Mouse (Mus musculus): ENCODE data around the gene Aldh3a1. TPM values are rescaled to one million over a fixed set of nuclear protein-coding genes. Genes with fewer than 3 reads are reported as not detected.
A peak's percentile ranks its signal among the peaks of the same experiment; 100 is the strongest.
"Not testable (repeated sequence)": the region's sequence is repeated elsewhere in the genome, so short reads cannot be mapped to it uniquely, and the experiment has no call there.

Gene Aldh3a1
- polyA plus RNA-seq, 1 experiment from 2014 or later: 0.09 TPM

GRCm38 (mm10) chr11:61164366-61164765, 43.0 kb upstream of the Aldh3a1 start:
- Histone ChIP-seq H3K27me3 (ENCODE audit: insufficient read depth, low read length) (no peaks in the 10 kb centered on the region), H3K27ac (ENCODE audit: low read depth) (no peak overlapping the region), H3K4me2 (ENCODE audit: low read depth, low read length) (no peak overlapping the region), H3K4me1 (ENCODE audit: insufficient read depth) (peaks cover 13% of the 10 kb centered on the region), H3K36me3 (replicated peaks; ENCODE audit: insufficient read depth, low read length) (peaks cover 74% of the 10 kb centered on the region), H3K9ac (replicated peaks) (no peak overlapping the region), H3K4me3 (ENCODE audit: low read depth, low read length) (no peak overlapping the region), H3K9me3 (ENCODE audit: low read length) (no peaks in the 10 kb centered on the region)
- no peak for DNase-seq
- WGBS (ENCODE audit: insufficient replicate concordance): 83% methylated on average over 6 of the region's 6 CpGs
- TF ChIP-seq EP300 (IDR thresholded peaks at IDR 0.05; ENCODE audit: low read depth): no peak
- TF ChIP-seq CTCF (IDR thresholded peaks at IDR 0.05; ENCODE audit: low read depth): no peak
- ATAC-seq: no peak

GRCm38 (mm10) chr11:61164881-61165280, 42.5 kb upstream of the Aldh3a1 start:
- 88% methylated on average over 10 of the region's 10 CpGs for WGBS (ENCODE audit: insufficient replicate concordance)

GRCm38 (mm10) chr11:61170184-61170583, 37.2 kb upstream of the Aldh3a1 start:
- ATAC-seq: no peak
- TF ChIP-seq EP300 (IDR thresholded peaks at IDR 0.05; ENCODE audit: low read depth) (no peak), CTCF (IDR thresholded peaks at IDR 0.05; ENCODE audit: low read depth) (no peak)
- Histone ChIP-seq H3K4me1 (ENCODE audit: insufficient read depth) (peaks cover 10% of the 10 kb centered on the region), H3K9ac (replicated peaks) (no peak overlapping the region), H3K4me2 (ENCODE audit: low read depth, low read length) (no peak overlapping the region), H3K9me3 (ENCODE audit: low read length) (no peaks in the 10 kb centered on the region), H3K27ac (ENCODE audit: low read depth) (no peak overlapping the region), H3K36me3 (replicated peaks; ENCODE audit: insufficient read depth, low read length) (peaks cover 19% of the 10 kb centered on the region), H3K4me3 (ENCODE audit: low read depth, low read length) (no peak overlapping the region), H3K27me3 (ENCODE audit: insufficient read depth, low read length) (no peaks in the 10 kb centered on the region)
- 81% methylated on average over 5 of the region's 5 CpGs for WGBS (ENCODE audit: insufficient replicate concordance)
- no peak for DNase-seq

More at GRCm38 (mm10) chr11:61164881-61165280, 42.5 kb upstream of the Aldh3a1 start:
- DNase-seq (no peak), ATAC-seq (no peak)
- peaks cover 70% of the 10 kb centered on the region for H3K36me3 ChIP-seq (replicated peaks; ENCODE audit: insufficient read depth, low read length)
- TF ChIP-seq CTCF (IDR thresholded peaks at IDR 0.05; ENCODE audit: low read depth) (no peak), EP300 (IDR thresholded peaks at IDR 0.05; ENCODE audit: low read depth) (no peak)
- no peaks in the 10 kb centered on the region for H3K9me3 ChIP-seq (ENCODE audit: low read length)
- H3K4me2 ChIP-seq (ENCODE audit: low read depth, low read length): no peak overlapping the region
- H3K4me1 ChIP-seq (ENCODE audit: insufficient read depth): peaks cover 9% of the 10 kb centered on the region
- no peak overlapping the region for H3K9ac ChIP-seq (replicated peaks)
- H3K4me3 ChIP-seq (ENCODE audit: low read depth, low read length): no peak overlapping the region
- no peaks in the 10 kb centered on the region for H3K27me3 ChIP-seq (ENCODE audit: insufficient read depth, low read length)
- no peak overlapping the region for H3K27ac ChIP-seq (ENCODE audit: low read depth)

GRCm38 (mm10) chr11:61173477-61173876, 33.9 kb upstream of the Aldh3a1 start:
- peak overlapping the region; percentile 97 for H3K4me2 ChIP-seq (ENCODE audit: low read depth, low read length)
- not testable (repeated sequence) for H3K9me3 ChIP-seq (ENCODE audit: low read length); DNase-seq; ATAC-seq; H3K27ac ChIP-seq (ENCODE audit: low read depth); H3K27me3 ChIP-seq (ENCODE audit: insufficient read depth, low read length); H3K36me3 ChIP-seq (replicated peaks; ENCODE audit: insufficient read depth, low read length)
- 42% methylated on average over 15 of the region's 15 CpGs for WGBS (ENCODE audit: insufficient replicate concordance)
- H3K4me1 ChIP-seq (ENCODE audit: insufficient read depth): peaks cover 15% of the 10 kb centered on the region
- peak overlapping the region; percentile 89 for H3K9ac ChIP-seq (replicated peaks)
- H3K4me3 ChIP-seq (ENCODE audit: low read depth, low read length): peak overlapping the region; percentile 78; the same call in 1 of the 2 replicates

- WGBS (ENCODE audit: insufficient replicate concordance): under 1% methylated on average over 27 of the region's 28 CpGs
Measured at GRCm38 (mm10) chr11:61174291-61174820, 33.0 kb upstream of the Aldh3a1 start.

GRCm38 (mm10) chr11:61174821-61175658, 32.3 kb upstream of the Aldh3a1 start, which contains the start of gene Usp22:
Gene Usp22 (minus strand): TSS chr11:61175055.
- TF ChIP-seq EP300 (IDR thresholded peaks at IDR 0.05; ENCODE audit: low read depth) (no peak), CTCF (IDR thresholded peaks at IDR 0.05; ENCODE audit: low read depth) (peak; percentile 11)
- DNase-seq (peak; percentile 99), ATAC-seq (peak; percentile 98)
- Histone ChIP-seq H3K9ac (replicated peaks) (peak within 1 kb of the TSS; percentile 89), H3K4me1 (ENCODE audit: insufficient read depth) (peaks cover 15% of the 10 kb centered on the region), H3K27me3 (ENCODE audit: insufficient read depth, low read length) (no peaks in the 10 kb centered on the region), H3K36me3 (replicated peaks; ENCODE audit: insufficient read depth, low read length) (no peaks in the 10 kb centered on the region), H3K4me3 (ENCODE audit: low read depth, low read length) (peak within 1 kb of the TSS; percentile 78), H3K9me3 (ENCODE audit: low read length) (no peaks in the 10 kb centered on the region), H3K4me2 (ENCODE audit: low read depth, low read length) (peak within 1 kb of the TSS; percentile 97), H3K27ac (ENCODE audit: low read depth) (peak within 1 kb of the TSS; percentile 95)
- under 1% methylated on average over 62 of the region's 69 CpGs for WGBS (ENCODE audit: insufficient replicate concordance)

More at GRCm38 (mm10) chr11:61174291-61174820, 33.0 kb upstream of the Aldh3a1 start:
- peak overlapping the region; percentile 95 for H3K27ac ChIP-seq (ENCODE audit: low read depth)
- ATAC-seq (peak; percentile 8), DNase-seq (peak; percentile 73)
- H3K27me3 ChIP-seq (ENCODE audit: insufficient read depth, low read length): no peaks in the 10 kb centered on the region
- H3K4me1 ChIP-seq (ENCODE audit: insufficient read depth): peaks cover 15% of the 10 kb centered on the region
- H3K9ac ChIP-seq (replicated peaks): peak overlapping the region; percentile 89
- TF ChIP-seq CTCF (IDR thresholded peaks at IDR 0.05; ENCODE audit: low read depth) (peak; percentile 44), EP300 (IDR thresholded peaks at IDR 0.05; ENCODE audit: low read depth) (no peak)
- peak overlapping the region; percentile 97 for H3K4me2 ChIP-seq (ENCODE audit: low read depth, low read length)
- no peaks in the 10 kb centered on the region for H3K9me3 ChIP-seq (ENCODE audit: low read length)
- peak overlapping the region; percentile 78 for H3K4me3 ChIP-seq (ENCODE audit: low read depth, low read length)
- H3K36me3 ChIP-seq (replicated peaks; ENCODE audit: insufficient read depth, low read length): no peaks in the 10 kb centered on the region

Data from liver, postnatal 0 days (tissue).